Mouse (Mus musculus): ENCODE results near the gene Htr1a. TPM values are rescaled to one million over a fixed set of nuclear protein-coding genes. Genes with fewer than 3 reads are reported as not detected.

The Htr1a gene
- polyA plus RNA-seq, 1 experiment, result not detected

GRCm38 (mm10) chr13:105447695-105448094 is 4.3 kb downstream of the Htr1a start:
- Histone ChIP-seq H3K36me3 (replicated peaks; ENCODE audit: low read length) (no peaks in the 10 kb centered on the region), H3K4me1 (peaks cover 12% of the 10 kb centered on the region; the same call in 1 of the 2 replicates), H3K27me3 (replicated peaks) (peaks cover 38% of the 10 kb centered on the region), H3K4me3 (replicated peaks) (no peak overlapping the region), H3K9me3 (peaks cover 9% of the 10 kb centered on the region; the same call in 1 of the 2 replicates)
- TF ChIP-seq GATA1 (IDR thresholded peaks at IDR 0.05; ENCODE audit: borderline replicate concordance, low read length) (no peak), FLI1 (IDR thresholded peaks at IDR 0.05; ENCODE audit: low read length) (no peak)

- TF ChIP-seq GATA1 (IDR thresholded peaks at IDR 0.05; ENCODE audit: borderline replicate concordance, low read length) (no peak), FLI1 (IDR thresholded peaks at IDR 0.05; ENCODE audit: low read length) (no peak)
- H3K4me1 ChIP-seq, result no peaks in the 10 kb centered on the region
- no peaks in the 10 kb centered on the region for H3K9me3 ChIP-seq
- peaks cover 4% of the 10 kb centered on the region for H3K27me3 ChIP-seq (replicated peaks)
- H3K4me3 ChIP-seq (replicated peaks), result no peak overlapping the region
- no peaks in the 10 kb centered on the region for H3K36me3 ChIP-seq (replicated peaks; ENCODE audit: low read length)
These were observed 8.1 kb downstream of the Htr1a start for GRCm38 (mm10) chr13:105451536-105451935.

Other genes starting within 250 kb of the Htr1a start
- 2.7 and 7.8 TPM in 2 replicates for gene Rnf180, start 148.8 kb upstream of the Htr1a start, polyA plus RNA-seq (2012; ENCODE audit: insufficient read depth, low replicate concordance)